ENCODE assay signal across 24 mouse cellular contexts in genomic region chr1:108527424-108527823, GRCm38 (mm10).
DNase-seq lines count a peak whose midpoint lies in the region; ATAC-seq and TF ChIP-seq lines count a peak whose summit lies in the region.
"Had no signal": no experiment of that assay in that cellular context is flagged by ENCODE, and none has a peak within 500 bp of the region (broad histone marks: within the 10 kb centered on the region; RNA-seq: fewer than 3 reads in every experiment).

No protein-coding gene starts in this region.

- no peak overlapping the region for H3K4me2 ChIP-seq in forebrain, embryonic 14.5 days (ENCODE audit: low read length)
- no peak overlapping the region for H3K4me2 ChIP-seq in forebrain, embryonic 12.5 days
- H3K4me2 ChIP-seq in forebrain, postnatal 0 days (ENCODE audit: low read depth): no peak overlapping the region
- no peak overlapping the region for H3K4me2 ChIP-seq in intestine, embryonic 16.5 days (ENCODE audit: low read depth, low read length)
- H3K4me2 ChIP-seq: embryonic facial prominence, embryonic 13.5 days; heart, embryonic 11.5 days; hindbrain, embryonic 13.5 days; intestine, embryonic 15.5 days had no signal

- peak; percentile 81 for DNase-seq in forebrain, embryonic 14.5 days (ENCODE audit: low spot score)
- DNase-seq in layer of hippocampus, adult 9-10 months (ENCODE audit: low spot score): peak; percentile 1
- no peak for DNase-seq in layer of hippocampus, postnatal 10 days (ENCODE audit: low spot score in 2 of 2)
- peak; percentile 82 for DNase-seq in brain, embryonic 14.5 days (ENCODE audit: low read depth)
- DNase-seq in forebrain, postnatal 0 days: peak; percentile 3
- DNase-seq: adrenal gland, adult 2 months; adrenal gland, postnatal 14 days; cerebellum, adult 18-20 months; cerebellum, adult 9-10 months; gastrocnemius, adult 2 months; gastrocnemius, postnatal 14 days; heart, adult 11 months; heart, postnatal 36 days; kidney, adult 18-20 months had no signal

- no peak overlapping the region for H3K4me3 ChIP-seq in forebrain, embryonic 14.5 days (ENCODE audit: low read depth, low read length)
- H3K4me3 ChIP-seq in forebrain, embryonic 12.5 days (replicated peaks): no peak overlapping the region
- H3K4me3 ChIP-seq in forebrain, postnatal 0 days (ENCODE audit: low read depth, low read length): no peak overlapping the region
- no peak overlapping the region for H3K4me3 ChIP-seq in intestine, embryonic 16.5 days (ENCODE audit: low read length)
- H3K4me3 ChIP-seq: embryonic facial prominence, embryonic 13.5 days; erythroblast, embryonic 14.5 days; gastrocnemius, adult 2 months; hindbrain, embryonic 10.5 days; hindbrain, embryonic 13.5 days; intestine, embryonic 15.5 days had no signal

- no peak for TF ChIP-seq POLR2A in brain, embryonic 14.5 days (IDR thresholded peaks at IDR 0.05; ENCODE audit: borderline replicate concordance, extremely low read depth, insufficient read depth, insufficient read length, poor library complexity, severe bottlenecking)

- no peaks in the 10 kb centered on the region for H3K27me3 ChIP-seq in forebrain, embryonic 14.5 days (replicated peaks; ENCODE audit: control insufficient read depth, insufficient read depth, low read length)
- H3K27me3 ChIP-seq in forebrain, embryonic 12.5 days: no peaks in the 10 kb centered on the region
- no peaks in the 10 kb centered on the region for H3K27me3 ChIP-seq in forebrain, postnatal 0 days (ENCODE audit: insufficient read depth, low read length)
- no peaks in the 10 kb centered on the region for H3K27me3 ChIP-seq in intestine, embryonic 16.5 days (replicated peaks; ENCODE audit: control insufficient read depth, insufficient read depth, low read length)
- H3K27me3 ChIP-seq: embryonic facial prominence, embryonic 13.5 days; hindbrain, embryonic 13.5 days; intestine, embryonic 15.5 days had no signal

- no peaks in the 10 kb centered on the region for H3K9me3 ChIP-seq in forebrain, embryonic 14.5 days (replicated peaks; ENCODE audit: control insufficient read depth, low read length)
- H3K9me3 ChIP-seq in forebrain, embryonic 12.5 days: no peaks in the 10 kb centered on the region
- H3K9me3 ChIP-seq in forebrain, postnatal 0 days (ENCODE audit: low read length): no peaks in the 10 kb centered on the region
- no peaks in the 10 kb centered on the region for H3K9me3 ChIP-seq in intestine, embryonic 16.5 days (ENCODE audit: control insufficient read depth, low read length)
- H3K9me3 ChIP-seq: embryonic facial prominence, embryonic 13.5 days; hindbrain, embryonic 10.5 days; hindbrain, embryonic 13.5 days; intestine, embryonic 15.5 days had no signal

- no peaks in the 10 kb centered on the region for H3K36me3 ChIP-seq in forebrain, embryonic 14.5 days (ENCODE audit: control insufficient read depth, insufficient read depth, low read length)
- no peaks in the 10 kb centered on the region for H3K36me3 ChIP-seq in forebrain, embryonic 12.5 days (replicated peaks)
- H3K36me3 ChIP-seq in forebrain, postnatal 0 days (ENCODE audit: insufficient read depth): no peaks in the 10 kb centered on the region
- no peaks in the 10 kb centered on the region for H3K36me3 ChIP-seq in intestine, embryonic 16.5 days (ENCODE audit: control insufficient read depth, insufficient read depth, low read length)
- H3K36me3 ChIP-seq: embryonic facial prominence, embryonic 13.5 days; hindbrain, embryonic 10.5 days; hindbrain, embryonic 13.5 days; intestine, embryonic 15.5 days had no signal

- H3K27ac ChIP-seq in forebrain, embryonic 14.5 days (ENCODE audit: low read depth, low read length): no peak overlapping the region
- no peak overlapping the region for H3K27ac ChIP-seq in forebrain, embryonic 12.5 days
- H3K27ac ChIP-seq in forebrain, postnatal 0 days (ENCODE audit: low read depth, low read length): no peak overlapping the region
- H3K27ac ChIP-seq in intestine, embryonic 16.5 days (ENCODE audit: low read length): no peak overlapping the region
- H3K27ac ChIP-seq: embryonic facial prominence, embryonic 13.5 days; gastrocnemius, adult 2 months; hindbrain, embryonic 10.5 days; hindbrain, embryonic 13.5 days; intestine, embryonic 15.5 days had no signal

- TF ChIP-seq CTCF in brain, embryonic 14.5 days (IDR thresholded peaks at IDR 0.05; ENCODE audit: borderline replicate concordance, extremely low read depth, insufficient read depth, insufficient read length): no peak
- no peak for TF ChIP-seq CTCF in forebrain, postnatal 0 days (IDR thresholded peaks at IDR 0.05; ENCODE audit: low read depth)

- H3K4me1 ChIP-seq in forebrain, embryonic 14.5 days (ENCODE audit: control insufficient read depth, insufficient read depth, low read length): no peaks in the 10 kb centered on the region
- no peaks in the 10 kb centered on the region for H3K4me1 ChIP-seq in forebrain, embryonic 12.5 days
- no peaks in the 10 kb centered on the region for H3K4me1 ChIP-seq in forebrain, postnatal 0 days (ENCODE audit: insufficient read depth)
- H3K4me1 ChIP-seq in intestine, embryonic 16.5 days (ENCODE audit: control insufficient read depth, insufficient read depth, low read length): no peaks in the 10 kb centered on the region
- H3K4me1 ChIP-seq: embryonic facial prominence, embryonic 13.5 days; hindbrain, embryonic 10.5 days; hindbrain, embryonic 13.5 days; intestine, embryonic 15.5 days had no signal

- ATAC-seq in forebrain, embryonic 14.5 days: peak; percentile 72; the same call in 1 of the 2 replicates
- no peak for ATAC-seq in forebrain, embryonic 12.5 days (ENCODE audit: low FRiP score)
- ATAC-seq in forebrain, postnatal 0 days: no peak
- no peak for ATAC-seq in intestine, embryonic 16.5 days
- ATAC-seq: CD4-positive, CD25-positive, alpha-beta regulatory T cell, adult 4 months; hindbrain, embryonic 16.5 days; intestine, embryonic 15.5 days had no signal

- WGBS in forebrain, embryonic 14.5 days: 34% methylated on average over 2 of the region's 2 CpGs
- WGBS in forebrain, embryonic 12.5 days: 63% methylated on average over 2 of the region's 2 CpGs
- 39% methylated on average over 2 of the region's 2 CpGs for WGBS in forebrain, postnatal 0 days
- 78% methylated on average over 2 of the region's 2 CpGs for WGBS in intestine, embryonic 16.5 days

- no peak overlapping the region for H3K9ac ChIP-seq in forebrain, embryonic 14.5 days (ENCODE audit: low read length)
- H3K9ac ChIP-seq in forebrain, embryonic 12.5 days: no peak overlapping the region
- no peak overlapping the region for H3K9ac ChIP-seq in forebrain, postnatal 0 days
- no peak overlapping the region for H3K9ac ChIP-seq in intestine, embryonic 16.5 days (ENCODE audit: low read depth, low read length)
- H3K9ac ChIP-seq: embryonic facial prominence, embryonic 13.5 days; hindbrain, embryonic 13.5 days; intestine, embryonic 15.5 days had no signal

Comparison
In these comparisons a context has a peak if more than half of its experiments do, and no peak if none do; other contexts are left out.
1. DNase-seq: peak in forebrain, embryonic 14.5 days (single experiment), layer of hippocampus, adult 9-10 months (single experiment), brain, embryonic 14.5 days (single experiment) and forebrain, postnatal 0 days (single experiment); none in layer of hippocampus, postnatal 10 days (0 of 2).